In genomic region chr15:78912040-78912439, GRCm38 (mm10) we compare ENCODE assay signal across 10 mouse cellular contexts. TPM values are rescaled to one million over a fixed set of nuclear protein-coding genes. Genes with fewer than 3 reads are reported as not detected.
DNase-seq lines count a peak whose midpoint lies in the region; ATAC-seq and TF ChIP-seq lines count a peak whose summit lies in the region.
"Had no signal": no experiment of that assay in that cellular context is flagged by ENCODE, and none has a peak within 500 bp of the region (broad histone marks: within the 10 kb centered on the region; RNA-seq: fewer than 3 reads in every experiment).

No protein-coding gene starts in this region.

- no peaks in the 10 kb centered on the region for H3K9me3 ChIP-seq in embryonic facial prominence, embryonic 11.5 days (replicated peaks; ENCODE audit: control insufficient read depth, low read length)
- H3K9me3 ChIP-seq in stomach, postnatal 0 days (ENCODE audit: control insufficient read depth, low read length), result no peaks in the 10 kb centered on the region
- H3K9me3 ChIP-seq in intestine, embryonic 15.5 days, result no peaks in the 10 kb centered on the region
- H3K9me3 ChIP-seq: heart, embryonic 15.5 days; stomach, embryonic 15.5 days had no signal

- no peak overlapping the region for H3K4me3 ChIP-seq in gastrocnemius, adult 2 months
- no peak overlapping the region for H3K4me3 ChIP-seq in thymus, adult 2 months (ENCODE audit: control insufficient read depth, insufficient read depth, low read length)
- H3K4me3 ChIP-seq in embryonic facial prominence, embryonic 11.5 days (ENCODE audit: low read depth, low read length), result no peak overlapping the region
- no peak overlapping the region for H3K4me3 ChIP-seq in stomach, postnatal 0 days (ENCODE audit: low read depth, low read length)
- no peak overlapping the region for H3K4me3 ChIP-seq in intestine, embryonic 15.5 days (replicated peaks)
- H3K4me3 ChIP-seq: heart, embryonic 15.5 days; stomach, embryonic 15.5 days had no signal

- no peak for TF ChIP-seq EP300 in stomach, postnatal 0 days (optimal IDR thresholded peaks at IDR 0.05)

- no peak overlapping the region for H3K4me2 ChIP-seq in embryonic facial prominence, embryonic 11.5 days (ENCODE audit: low read depth, low read length)
- H3K4me2 ChIP-seq in stomach, postnatal 0 days (replicated peaks; ENCODE audit: low read depth), result no peak overlapping the region
- H3K4me2 ChIP-seq in intestine, embryonic 15.5 days (replicated peaks), result no peak overlapping the region
- H3K4me2 ChIP-seq: heart, embryonic 15.5 days; stomach, embryonic 15.5 days had no signal

- no peaks in the 10 kb centered on the region for H3K27me3 ChIP-seq in thymus, adult 2 months (ENCODE audit: control insufficient read depth, insufficient read depth, low read length)
- H3K27me3 ChIP-seq in embryonic facial prominence, embryonic 11.5 days (ENCODE audit: control insufficient read depth, insufficient read depth, low read length), result no peaks in the 10 kb centered on the region
- no peaks in the 10 kb centered on the region for H3K27me3 ChIP-seq in stomach, postnatal 0 days (ENCODE audit: control insufficient read depth, insufficient read depth, low read length)
- H3K27me3 ChIP-seq in intestine, embryonic 15.5 days (replicated peaks), result no peaks in the 10 kb centered on the region
- H3K27me3 ChIP-seq: heart, embryonic 15.5 days; stomach, embryonic 15.5 days had no signal

- no peak for ATAC-seq in embryonic facial prominence, embryonic 11.5 days (replicated peaks; ENCODE audit: insufficient number of reproducible peaks, low FRiP score, low TSS enrichment, low read depth)
- ATAC-seq in stomach, postnatal 0 days (ENCODE audit: low FRiP score, low TSS enrichment), result no peak
- ATAC-seq in activated CD4-positive, CD25-positive, alpha-beta regulatory T cell, adult 4 months, result no peak
- ATAC-seq in intestine, embryonic 15.5 days, result no peak

- no peak overlapping the region for H3K27ac ChIP-seq in gastrocnemius, adult 2 months
- H3K27ac ChIP-seq in thymus, adult 2 months (ENCODE audit: control insufficient read depth, insufficient read depth, low read length), result no peak overlapping the region
- no peak overlapping the region for H3K27ac ChIP-seq in embryonic facial prominence, embryonic 11.5 days (replicated peaks; ENCODE audit: low read depth, low read length)
- H3K27ac ChIP-seq in stomach, postnatal 0 days (replicated peaks), result no peak overlapping the region
- no peak overlapping the region for H3K27ac ChIP-seq in intestine, embryonic 15.5 days
- H3K27ac ChIP-seq: heart, embryonic 15.5 days; stomach, embryonic 15.5 days had no signal

- peaks cover 26% of the 10 kb centered on the region for H3K4me1 ChIP-seq in thymus, adult 2 months (replicated peaks; ENCODE audit: control insufficient read depth, insufficient read depth, low read length)
- H3K4me1 ChIP-seq in embryonic facial prominence, embryonic 11.5 days (ENCODE audit: control insufficient read depth, insufficient read depth, low read length), result peaks cover 11% of the 10 kb centered on the region
- 0 out of 2 replicates have a peak, but pooled peaks cover 2% of the 10 kb centered on the region for H3K4me1 ChIP-seq in stomach, postnatal 0 days (replicated peaks; ENCODE audit: control insufficient read depth, insufficient read depth)
- H3K4me1 ChIP-seq in intestine, embryonic 15.5 days (replicated peaks), result peaks cover 26% of the 10 kb centered on the region

- H3K9ac ChIP-seq in embryonic facial prominence, embryonic 11.5 days (replicated peaks; ENCODE audit: low read length), result no peak overlapping the region
- no peak overlapping the region for H3K9ac ChIP-seq in stomach, postnatal 0 days (ENCODE audit: low read length)
- H3K9ac ChIP-seq in intestine, embryonic 15.5 days, result no peak overlapping the region
- H3K9ac ChIP-seq: heart, embryonic 15.5 days; stomach, embryonic 15.5 days had no signal

- no peak for TF ChIP-seq POLR2A in thymus, adult 2 months (IDR thresholded peaks at IDR 0.05; ENCODE audit: control insufficient read depth, extremely low read depth, insufficient read depth, low read length, poor library complexity)

- TF ChIP-seq CTCF in gastrocnemius, adult 2 months (IDR thresholded peaks at IDR 0.05), result peak; percentile 32; the same call in 1 of the 2 replicates
- TF ChIP-seq CTCF in thymus, adult 2 months (IDR thresholded peaks at IDR 0.05; ENCODE audit: borderline replicate concordance, control insufficient read depth, extremely low read depth, insufficient read depth, low read length, poor library complexity), result no peak
- peak; percentile 76 for TF ChIP-seq CTCF in stomach, postnatal 0 days (IDR thresholded peaks at IDR 0.05; ENCODE audit: low read depth)

- DNase-seq in gastrocnemius, adult 2 months, result no peak
- no peak for DNase-seq in gastrocnemius, adult 8-10 months (ENCODE audit: low spot score in 2 of 2)
- DNase-seq in thymus, adult 2 months, result peak; percentile 56
- no peak for DNase-seq in thymus, postnatal 0 days (ENCODE audit: low spot score)
- DNase-seq in embryonic facial prominence, embryonic 11.5 days (ENCODE audit: low spot score), result peak; percentile 55
- peak; percentile 67 for DNase-seq in stomach, postnatal 0 days (ENCODE audit: low spot score)

- 43% methylated on average over 9 of the region's 9 CpGs for WGBS in thymus, adult 2 months
- WGBS in embryonic facial prominence, embryonic 11.5 days, result 37% methylated on average over 9 of the region's 9 CpGs
- 29% methylated on average over 9 of the region's 9 CpGs for WGBS in stomach, postnatal 0 days
- WGBS in intestine, embryonic 15.5 days, result 38% methylated on average over 9 of the region's 9 CpGs

- intact Hi-C loops in gastrocnemius, adult 2 months (cut with DNase I), result loop anchor here (5.0 kb wide), 1 partner anchor 160 kb away; no protein-coding TSS in a partner anchor

- peaks cover 30% of the 10 kb centered on the region for H3K36me3 ChIP-seq in thymus, adult 2 months (ENCODE audit: control insufficient read depth, insufficient read depth, low read length)
- H3K36me3 ChIP-seq in embryonic facial prominence, embryonic 11.5 days (replicated peaks; ENCODE audit: control insufficient read depth, insufficient read depth, low read depth, low read length), result no peaks in the 10 kb centered on the region; the same call in 1 of the 2 replicates
- H3K36me3 ChIP-seq in stomach, postnatal 0 days (ENCODE audit: control insufficient read depth, insufficient read depth, low read length), result peaks cover 30% of the 10 kb centered on the region
- peaks cover 7% of the 10 kb centered on the region for H3K36me3 ChIP-seq in intestine, embryonic 15.5 days

RNA-seq across cellular contexts. Expression of gene Pdxp, which starts 1.7 kb away (rescaled TPM):
- 1 to 10 TPM; 1.1 to 1.4 TPM for total RNA-seq in gastrocnemius, adult 2 months (2021)
- total RNA-seq in gastrocnemius, adult 8-10 months (2022), result 1 to 10 TPM; 1.7 to 2.7 (median 2.1) TPM
- 72.0 and 94.8 TPM in 2 replicates for polyA plus RNA-seq in thymus, adult 2 months (2012; rRNA removed)
- 16.3 and 16.5 TPM in 2 replicates for polyA plus RNA-seq in thymus, postnatal 0 days (2015; fragmentation: Nextera tagmentation; extraction: Ambion mirVana)
- 32.9 and 35.7 TPM in 2 replicates for polyA plus RNA-seq in embryonic facial prominence, embryonic 11.5 days (2014; fragmentation: Nextera tagmentation; extraction: Ambion mirVana)
- 4.1 and 4.3 TPM in 2 replicates for polyA plus RNA-seq in stomach, postnatal 0 days (2015; fragmentation: Nextera tagmentation; extraction: Ambion mirVana)
- polyA plus RNA-seq in activated CD4-positive, CD25-positive, alpha-beta regulatory T cell, adult 4 months (2017; shearing (Covaris generic)), result 1 to 10 TPM; 2.5 TPM
- 11.0 TPM in 2 replicates for polyA plus RNA-seq in intestine, embryonic 15.5 days (2015; fragmentation: Nextera tagmentation; extraction: Ambion mirVana)

RNA-seq across cellular contexts. Expression of gene Sh3bp1, which starts 12.5 kb away (rescaled TPM):
- 1 to 10 TPM; 1.4 to 2.0 TPM for total RNA-seq in gastrocnemius, adult 2 months (2021)
- 1 to 10 TPM in 2 of 4 experiments, under 1 TPM in 2; 0.80 to 1.7 (median 1.2) TPM for total RNA-seq in gastrocnemius, adult 8-10 months (2022)
- polyA plus RNA-seq in thymus, adult 2 months (2012; rRNA removed), result 371 and 412 TPM in 2 replicates
- 27.7 and 39.1 TPM in 2 replicates for polyA plus RNA-seq in thymus, postnatal 0 days (2015; fragmentation: Nextera tagmentation; extraction: Ambion mirVana)
- polyA plus RNA-seq in embryonic facial prominence, embryonic 11.5 days (2014; fragmentation: Nextera tagmentation; extraction: Ambion mirVana), result 25.2 and 29.7 TPM in 2 replicates
- 22.7 and 27.4 TPM in 2 replicates for polyA plus RNA-seq in stomach, postnatal 0 days (2015; fragmentation: Nextera tagmentation; extraction: Ambion mirVana)
- polyA plus RNA-seq in activated CD4-positive, CD25-positive, alpha-beta regulatory T cell, adult 4 months (2017; shearing (Covaris generic)), result 10 to 100 TPM; 43.8 to 75.5 TPM
- polyA plus RNA-seq in intestine, embryonic 15.5 days (2015; fragmentation: Nextera tagmentation; extraction: Ambion mirVana), result 21.6 and 26.8 TPM in 2 replicates

RNA-seq across cellular contexts. Expression of gene Gm49510, which starts 12.6 kb away (rescaled TPM):
- under 1 TPM in 1 of 2 experiments, not detected in 1; 0.13 TPM for total RNA-seq in gastrocnemius, adult 2 months (2021)
- not detected for total RNA-seq in gastrocnemius, adult 8-10 months (2022)
- 0.08 and 0.14 TPM in 2 replicates for polyA plus RNA-seq in thymus, adult 2 months (2012; rRNA removed)
- 0.10 and 0.32 TPM in 2 replicates for polyA plus RNA-seq in thymus, postnatal 0 days (2015; fragmentation: Nextera tagmentation; extraction: Ambion mirVana)
- 0.17 and 0.58 TPM in 2 replicates for polyA plus RNA-seq in embryonic facial prominence, embryonic 11.5 days (2014; fragmentation: Nextera tagmentation; extraction: Ambion mirVana)
- 0.27 and 0.28 TPM in 2 replicates for polyA plus RNA-seq in stomach, postnatal 0 days (2015; fragmentation: Nextera tagmentation; extraction: Ambion mirVana)
- polyA plus RNA-seq in activated CD4-positive, CD25-positive, alpha-beta regulatory T cell, adult 4 months (2017; shearing (Covaris generic)), result not detected
- polyA plus RNA-seq in intestine, embryonic 15.5 days (2015; fragmentation: Nextera tagmentation; extraction: Ambion mirVana), result 0.23 and 0.42 TPM in 2 replicates
- polyA plus RNA-seq: heart, embryonic 15.5 days had no signal

RNA-seq across cellular contexts. Expression of gene Lgals1, which starts 14.5 kb away (rescaled TPM):
- total RNA-seq in gastrocnemius, adult 2 months (2021), result 100 to 1,000 TPM; 197 to 272 TPM
- total RNA-seq in gastrocnemius, adult 8-10 months (2022), result 100 to 1,000 TPM; 214 to 406 (median 281) TPM
- polyA plus RNA-seq in thymus, adult 2 months (2012; rRNA removed), result 359 and 428 TPM in 2 replicates
- 598 and 732 TPM in 2 replicates for polyA plus RNA-seq in thymus, postnatal 0 days (2015; fragmentation: Nextera tagmentation; extraction: Ambion mirVana)
- polyA plus RNA-seq in embryonic facial prominence, embryonic 11.5 days (2014; fragmentation: Nextera tagmentation; extraction: Ambion mirVana), result 547 and 598 TPM in 2 replicates
- 1,326 and 1,632 TPM in 2 replicates for polyA plus RNA-seq in stomach, postnatal 0 days (2015; fragmentation: Nextera tagmentation; extraction: Ambion mirVana)
- polyA plus RNA-seq in activated CD4-positive, CD25-positive, alpha-beta regulatory T cell, adult 4 months (2017; shearing (Covaris generic)), result 1,000 to 10,000 TPM in 1 of 2 experiments, 100 to 1,000 TPM in 1; 804 to 1,171 TPM
- 996 and 1,059 TPM in 2 replicates for polyA plus RNA-seq in intestine, embryonic 15.5 days (2015; fragmentation: Nextera tagmentation; extraction: Ambion mirVana)

RNA-seq across cellular contexts. Expression of gene Nol12, which starts 22.7 kb away (rescaled TPM):
- 10 to 100 TPM; 20.6 to 22.3 TPM for total RNA-seq in gastrocnemius, adult 2 months (2021)
- total RNA-seq in gastrocnemius, adult 8-10 months (2022), result 10 to 100 TPM; 24.0 to 31.2 (median 28.1) TPM
- 26.8 and 27.9 TPM in 2 replicates for polyA plus RNA-seq in thymus, adult 2 months (2012; rRNA removed)
- polyA plus RNA-seq in thymus, postnatal 0 days (2015; fragmentation: Nextera tagmentation; extraction: Ambion mirVana), result 59.3 and 59.9 TPM in 2 replicates
- polyA plus RNA-seq in embryonic facial prominence, embryonic 11.5 days (2014; fragmentation: Nextera tagmentation; extraction: Ambion mirVana), result 56.7 and 58.8 TPM in 2 replicates
- polyA plus RNA-seq in stomach, postnatal 0 days (2015; fragmentation: Nextera tagmentation; extraction: Ambion mirVana), result 32.3 and 36.4 TPM in 2 replicates
- 10 to 100 TPM; 44.5 to 46.9 TPM for polyA plus RNA-seq in activated CD4-positive, CD25-positive, alpha-beta regulatory T cell, adult 4 months (2017; shearing (Covaris generic))
- polyA plus RNA-seq in intestine, embryonic 15.5 days (2015; fragmentation: Nextera tagmentation; extraction: Ambion mirVana), result 41.4 and 42.3 TPM in 2 replicates

Comparison
In these comparisons a context has a peak if more than half of its experiments do, and no peak if none do; other contexts are left out.
1. DNase-seq: peak in thymus, adult 2 months (single experiment), embryonic facial prominence, embryonic 11.5 days (single experiment) and stomach, postnatal 0 days (single experiment); none in gastrocnemius, adult 2 months (single experiment), gastrocnemius, adult 8-10 months (0 of 2) and thymus, postnatal 0 days (single experiment).